Mouse (Mus musculus): ENCODE measurements around the gene Ptpn23.

DNA sequence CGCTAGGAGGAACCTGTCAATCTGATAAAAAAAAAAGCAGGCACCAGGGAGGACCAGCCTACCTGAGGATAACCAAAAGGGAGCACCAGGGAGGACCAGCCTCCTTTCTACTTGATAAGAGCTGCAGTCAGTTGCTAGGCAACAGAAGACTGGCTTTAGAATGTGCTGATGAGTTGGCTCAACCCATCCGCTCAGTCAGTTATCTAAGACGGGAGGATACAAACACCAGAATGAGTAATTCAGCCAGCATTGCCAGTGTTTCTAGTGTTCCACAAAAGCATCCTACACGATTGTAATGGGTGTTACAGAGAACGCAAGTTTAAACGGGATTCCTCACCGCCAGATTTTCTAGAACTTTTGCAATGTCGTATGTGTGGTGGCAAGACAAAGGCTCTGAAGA, 23.2 kb upstream of the Ptpn23 start:
- TF ChIP-seq GATA1 (IDR thresholded peaks at IDR 0.05; ENCODE audit: borderline replicate concordance, low read length), result no peak
- no peak for TF ChIP-seq FLI1 (IDR thresholded peaks at IDR 0.05; ENCODE audit: low read length)
